Mouse (Mus musculus) embryonic facial prominence, embryonic 14.5 days (tissue): ENCODE measurements around the gene Ncbp3. TPM values are rescaled to one million over a fixed set of nuclear protein-coding genes. Genes with fewer than 3 reads are reported as not detected.
A peak's percentile ranks its signal among the peaks of the same experiment; 100 is the strongest.

Experiments
- ATAC-seq: fragments of 200-750 bp; cut with Nextera tagmentation; 2 replicates; pipeline ENCODE4 v1.8.0; 2017; ENCODE audit warnings: low read depth, moderate number of reproducible peaks, moderate TSS enrichment
- DNase-seq: peaks from one replicate; pipeline ENCODE4 v3.0.0-alpha.2; 2015; ENCODE audit warnings: low spot score
- H3K27ac ChIP-seq: fragments of 300-500 bp; sonication (generic); replicated peaks from 2 replicates; pipeline ENCODE4 v1.5.1; 2014; ENCODE audit warnings: low read depth, mild to moderate bottlenecking, low read length, moderate library complexity
- H3K27me3 ChIP-seq: fragments of 300-500 bp; sonication (generic); replicated peaks from 2 replicates; pipeline ENCODE4 v1.6.1; 2014; ENCODE audit warnings: low read length; ENCODE audit not compliant: control insufficient read depth, insufficient read depth
- H3K36me3 ChIP-seq: fragments of 300-500 bp; sonication (generic); 2 replicates; pipeline ENCODE4 v1.6.1; 2014; ENCODE audit warnings: low read length, mixed read lengths; ENCODE audit not compliant: control insufficient read depth, insufficient read depth
- H3K4me1 ChIP-seq: fragments of 300-500 bp; sonication (generic); 2 replicates; pipeline ENCODE4 v1.6.1; 2014; ENCODE audit warnings: antibody characterized with exemption, low read length; ENCODE audit not compliant: control insufficient read depth, insufficient read depth
- H3K4me2 ChIP-seq: fragments of 300-500 bp; sonication (generic); 2 replicates; pipeline ENCODE4 v1.6.1; 2014; ENCODE audit warnings: low read depth, mild to moderate bottlenecking, low read length, moderate library complexity, mixed read lengths
- H3K4me3 ChIP-seq: fragments of 300-500 bp; sonication (generic); 2 replicates; pipeline ENCODE4 v1.5.1; 2014; ENCODE audit warnings: low read depth, mild to moderate bottlenecking, low read length
- H3K9ac ChIP-seq: fragments of 300-500 bp; sonication (generic); 2 replicates; pipeline ENCODE4 v1.6.1; 2014; ENCODE audit warnings: low read depth, mild to moderate bottlenecking, low read length, moderate library complexity, mixed read lengths
- H3K9me3 ChIP-seq: fragments of 300-500 bp; sonication (generic); 2 replicates; pipeline ENCODE4 v1.6.1; 2016; ENCODE audit warnings: low read length; ENCODE audit not compliant: control insufficient read depth
- WGBS: fragments of 180-500 bp; shearing (Covaris S2); extraction: QIAGEN DNeasy Blood & Tissue Kit; methylation state at CpG from one replicate; pipeline ENCODE4 v1.1.7; 2014; 5-methylcytosine and 5-hydroxymethylcytosine counted together
- polyA plus RNA-seq: library from polyadenylated mRNA; unstranded; fragments of >200 nt; fragmentation: Nextera tagmentation; extraction: Ambion mirVana; gene quantifications from 2 replicates; pipeline ENCODE4 v1.2.1, GENCODE M21; 2014

Gene Ncbp3
- polyA plus RNA-seq, 1 experiment from 2014 or later, result 9.5 TPM

GRCm38 (mm10) chr11:73023827-73024226, 23.8 kb upstream of the Ncbp3 start:
- no peak for DNase-seq
- no peaks in the 10 kb centered on the region for H3K9me3 ChIP-seq
- peaks cover 13% of the 10 kb centered on the region for H3K27me3 ChIP-seq
- H3K4me1 ChIP-seq, result no peaks in the 10 kb centered on the region
- no peak overlapping the region for H3K9ac ChIP-seq
- no peak overlapping the region for H3K4me3 ChIP-seq
- no peaks in the 10 kb centered on the region for H3K36me3 ChIP-seq
- H3K4me2 ChIP-seq, result no peak overlapping the region
- no peak for ATAC-seq
- H3K27ac ChIP-seq, result no peak overlapping the region
- WGBS, result 63% methylated on average over 4 of the region's 4 CpGs

- DNase-seq, result peak; percentile 63
- Histone ChIP-seq H3K4me1 (no peaks in the 10 kb centered on the region), H3K4me2 (no peak overlapping the region), H3K9me3 (no peaks in the 10 kb centered on the region), H3K4me3 (no peak overlapping the region), H3K9ac (no peak overlapping the region), H3K27ac (no peak overlapping the region), H3K27me3 (peaks cover 11% of the 10 kb centered on the region), H3K36me3 (no peaks in the 10 kb centered on the region)
- 46% methylated on average over 7 of the region's 7 CpGs for whole genome bisulfite sequencing
- 0 out of 2 replicates have a peak, but pooled peaks have one; percentile 19 for ATAC-seq
These were observed 23.2 kb upstream of the Ncbp3 start for GRCm38 (mm10) chr11:73024236-73024904.

GRCm38 (mm10) chr11:73026961-73027360, 20.6 kb upstream of the Ncbp3 start:
- Histone ChIP-seq H3K9me3 (no peaks in the 10 kb centered on the region), H3K27ac (no peak overlapping the region), H3K4me3 (no peak overlapping the region), H3K4me1 (peaks cover 3% of the 10 kb centered on the region; the same call in 1 of the 2 replicates), H3K9ac (no peak overlapping the region), H3K36me3 (no peaks in the 10 kb centered on the region), H3K27me3 (no peaks in the 10 kb centered on the region), H3K4me2 (no peak overlapping the region)
- DNase-seq (no peak), ATAC-seq (no peak)
- WGBS, result 44% methylated on average over 8 of the region's 8 CpGs

DNA sequence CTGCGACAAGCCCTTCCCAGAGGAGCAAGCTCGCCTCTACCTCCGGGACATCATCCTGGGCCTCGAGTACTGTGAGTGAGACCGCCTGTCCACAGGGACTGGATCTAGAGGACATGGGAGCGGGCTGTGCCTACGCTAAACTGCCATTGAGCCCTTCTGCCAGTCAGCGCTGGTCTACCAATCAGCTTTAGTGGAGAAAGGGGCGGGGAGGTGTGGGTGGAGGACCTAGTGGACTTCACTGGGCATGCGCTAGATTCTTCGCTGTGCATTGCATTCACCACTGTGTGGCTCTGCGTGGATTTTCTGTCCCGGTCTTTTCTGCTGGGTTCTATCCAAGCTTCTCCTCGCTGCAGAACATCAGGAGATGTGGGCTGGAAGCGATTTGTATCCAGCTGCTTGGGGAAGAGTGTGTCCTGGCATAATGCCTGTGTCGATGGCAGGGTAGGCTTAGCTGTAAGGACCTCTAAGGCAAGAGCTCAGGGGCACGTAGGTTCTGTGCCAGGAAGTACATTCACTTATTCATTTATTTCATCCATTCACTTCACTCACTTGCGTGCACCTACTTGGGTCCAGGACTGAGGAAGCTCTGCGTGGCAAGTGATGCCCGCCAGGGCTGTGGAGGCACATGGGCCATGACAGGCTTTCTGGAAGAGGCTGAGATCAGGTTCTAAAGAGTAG, 16.6 kb upstream of the Ncbp3 start:
- Histone ChIP-seq H3K27me3 (no peaks in the 10 kb centered on the region), H3K4me3 (peak overlapping the region; percentile 38), H3K4me2 (peak overlapping the region; percentile 73), H3K27ac (peak overlapping the region; percentile 72), H3K36me3 (0 out of 2 replicates have a peak, but pooled peaks cover 1% of the 10 kb centered on the region), H3K9me3 (no peaks in the 10 kb centered on the region), H3K9ac (peak overlapping the region; percentile 63), H3K4me1 (peaks cover 3% of the 10 kb centered on the region; the same call in 1 of the 2 replicates)
- ATAC-seq (peak; percentile 95), DNase-seq (peak; percentile 97)
- WGBS, result 24% methylated on average over 20 of the region's 20 CpGs

- Histone ChIP-seq H3K27me3 (no peaks in the 10 kb centered on the region), H3K9me3 (no peaks in the 10 kb centered on the region), H3K4me3 (no peak overlapping the region), H3K27ac (peak overlapping the region; percentile 62), H3K9ac (peak overlapping the region; percentile 51; the same call in 1 of the 2 replicates), H3K4me2 (peak overlapping the region; percentile 73; the same call in 1 of the 2 replicates), H3K36me3 (0 out of 2 replicates have a peak, but pooled peaks cover 3% of the 10 kb centered on the region), H3K4me1 (peaks cover 3% of the 10 kb centered on the region; the same call in 1 of the 2 replicates)
- WGBS, result 78% methylated on average over 5 of the region's 5 CpGs
- peak; percentile 34; the same call in 1 of the 2 replicates for ATAC-seq
- DNase-seq, result peak; percentile 71
These were observed 16.0 kb upstream of the Ncbp3 start for GRCm38 (mm10) chr11:73031536-73031935.

DNA sequence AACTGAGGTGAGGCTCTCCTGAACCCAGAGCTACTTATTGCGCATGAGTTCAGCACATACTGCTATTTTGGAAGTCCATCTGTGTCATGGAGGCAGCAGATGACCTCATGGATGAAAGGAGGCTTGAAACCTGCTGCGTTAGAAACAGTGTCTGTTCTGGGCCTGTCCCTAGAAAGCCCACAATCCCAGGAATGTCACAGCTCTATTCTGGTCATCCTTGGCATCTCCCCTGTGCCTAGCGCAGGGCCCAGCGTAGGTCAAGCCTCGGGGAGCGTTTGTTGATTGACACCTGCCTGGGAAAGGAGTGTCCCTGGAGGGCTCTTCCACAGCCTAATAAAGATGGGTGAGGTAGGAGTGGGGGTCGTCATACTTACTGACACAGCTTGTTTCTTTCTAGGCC, 11.5 kb upstream of the Ncbp3 start:
- ATAC-seq, result 0 out of 2 replicates have a peak, but pooled peaks have one; percentile 13
- peaks cover 3% of the 10 kb centered on the region; the same call in 1 of the 2 replicates for H3K4me1 ChIP-seq
- DNase-seq, result no peak
- H3K9me3 ChIP-seq, result no peaks in the 10 kb centered on the region
- H3K9ac ChIP-seq, result no peak overlapping the region
- H3K27ac ChIP-seq, result no peak overlapping the region
- 86% methylated on average over 7 of the region's 7 CpGs for WGBS
- no peak overlapping the region for H3K4me3 ChIP-seq
- H3K4me2 ChIP-seq, result no peak overlapping the region
- H3K36me3 ChIP-seq, result peaks cover 6% of the 10 kb centered on the region; the same call in 1 of the 2 replicates
- no peaks in the 10 kb centered on the region for H3K27me3 ChIP-seq

- Histone ChIP-seq H3K4me3 (no peak overlapping the region), H3K27ac (no peak overlapping the region), H3K9me3 (no peaks in the 10 kb centered on the region), H3K36me3 (peaks cover 6% of the 10 kb centered on the region; the same call in 1 of the 2 replicates), H3K4me1 (no peaks in the 10 kb centered on the region), H3K27me3 (no peaks in the 10 kb centered on the region), H3K9ac (no peak overlapping the region), H3K4me2 (no peak overlapping the region)
- DNase-seq (peak; percentile 68), ATAC-seq (peak; percentile 75)
- WGBS, result 66% methylated on average over 6 of the region's 6 CpGs
These were observed 10.7 kb upstream of the Ncbp3 start for GRCm38 (mm10) chr11:73036889-73037288.

DNA sequence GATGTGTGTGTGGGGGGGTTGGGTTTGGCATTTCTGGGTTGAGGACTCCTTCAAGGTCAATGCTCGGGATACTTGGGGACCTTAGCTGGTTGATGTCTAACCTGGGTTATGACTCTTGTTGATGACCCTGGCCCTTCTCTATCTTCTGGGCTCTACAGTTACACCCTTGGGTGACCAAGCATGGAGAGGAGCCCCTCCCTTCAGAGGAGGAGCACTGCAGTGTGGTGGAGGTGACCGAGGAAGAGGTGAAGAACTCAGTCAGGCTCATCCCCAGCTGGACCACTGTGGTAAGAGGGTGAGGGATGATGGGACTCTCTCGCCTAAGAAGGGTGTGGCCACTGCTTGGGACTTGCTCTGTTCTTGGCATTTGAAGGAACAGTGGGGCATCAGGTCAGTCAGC, 9.9 kb upstream of the Ncbp3 start:
- no peak for ATAC-seq
- WGBS, result 87% methylated on average over 2 of the region's 3 CpGs

More for the DNA sequence above, 9.9 kb upstream of the Ncbp3 start:
- Histone ChIP-seq H3K4me1 (no peaks in the 10 kb centered on the region), H3K27me3 (no peaks in the 10 kb centered on the region), H3K9me3 (no peaks in the 10 kb centered on the region), H3K36me3 (peaks cover 6% of the 10 kb centered on the region; the same call in 1 of the 2 replicates), H3K9ac (no peak overlapping the region), H3K4me2 (no peak overlapping the region), H3K27ac (no peak overlapping the region), H3K4me3 (no peak overlapping the region)
- DNase-seq, result no peak
